Mouse (Mus musculus): ENCODE data around the gene Scamp5.

DNA sequence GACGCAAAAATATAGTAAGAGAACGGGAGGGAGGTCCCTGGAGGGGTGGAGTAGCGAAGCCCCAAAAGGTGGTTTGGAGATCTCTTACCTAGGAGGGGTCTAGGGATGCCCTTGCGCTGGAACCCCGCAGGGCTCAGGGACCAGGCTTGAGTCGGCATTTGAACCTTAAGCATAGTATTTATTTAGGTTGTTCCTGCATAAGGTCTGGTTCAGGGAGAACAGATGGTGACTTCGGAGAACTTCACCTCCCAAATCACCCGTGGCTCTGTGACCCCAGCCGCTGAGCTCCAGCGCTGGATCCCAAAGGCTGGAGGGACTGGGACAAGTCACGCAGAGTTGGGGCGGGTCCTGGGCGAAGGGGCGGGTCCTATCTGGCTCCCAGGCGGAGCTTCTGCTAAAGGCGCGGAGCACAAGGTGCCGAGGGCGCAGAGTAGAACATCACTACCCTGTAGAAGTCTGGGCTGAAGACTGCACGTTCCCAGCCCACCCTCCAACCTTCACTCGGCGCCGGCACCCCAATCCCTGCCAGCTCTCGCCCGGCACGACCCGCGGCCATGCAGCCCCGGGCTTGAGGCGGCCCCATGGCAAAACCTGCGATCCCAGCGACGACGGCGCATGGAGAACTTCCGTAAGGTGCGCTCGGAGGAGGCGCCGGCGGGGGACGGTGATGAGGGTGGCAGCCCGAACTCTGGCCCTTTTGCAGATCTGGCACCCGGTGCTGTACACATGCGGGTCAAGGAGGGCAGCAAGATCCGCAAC is 35.9 kb upstream of the Scamp5 start, which contains the start of gene Rpp25:
- TF ChIP-seq CTCF (IDR thresholded peaks at IDR 0.05; ENCODE audit: low read depth) (no peak), EP300 (IDR thresholded peaks at IDR 0.05; ENCODE audit: low read depth) (no peak)
